Mouse (Mus musculus) heart, postnatal 0 days (tissue): ENCODE results near the gene Nup93.

ENCODE experiments used
- CTCF ChIP-seq: IDR thresholded peaks from 2 replicates; pipeline ENCODE4 v1.5.1; 2016; ENCODE audit warnings: antibody characterized with exemption, control low read depth, low read depth
- EP300 ChIP-seq: IDR thresholded peaks from 2 replicates; pipeline ENCODE4 v1.6.1; 2016; ENCODE audit warnings: antibody characterized with exemption, low read depth

DNA sequence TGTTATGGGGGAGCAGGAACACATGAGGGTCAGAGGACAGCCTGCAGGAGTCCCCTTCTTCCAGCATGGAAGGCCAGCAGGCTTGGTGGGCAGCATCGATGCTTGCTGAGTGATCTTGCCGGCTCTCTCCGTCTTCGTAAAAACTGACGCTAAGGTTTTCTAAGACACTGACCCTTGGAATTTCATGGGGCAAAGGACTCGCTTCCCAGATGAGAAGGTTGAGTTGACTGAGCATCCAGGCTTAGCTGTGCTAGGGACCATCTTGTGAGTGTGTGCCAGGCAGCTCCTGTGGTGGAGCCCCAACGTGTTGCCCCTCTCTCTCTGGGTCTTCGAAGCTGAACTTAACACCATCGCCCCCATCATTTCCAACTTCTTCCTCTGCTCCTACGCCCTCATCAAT is 128.3 kb downstream of the Nup93 start:
- no peak for TF ChIP-seq CTCF
- TF ChIP-seq EP300, result no peak
